Comparison of ENCODE assay signal across 22 mouse cellular contexts in the genomic region with DNA sequence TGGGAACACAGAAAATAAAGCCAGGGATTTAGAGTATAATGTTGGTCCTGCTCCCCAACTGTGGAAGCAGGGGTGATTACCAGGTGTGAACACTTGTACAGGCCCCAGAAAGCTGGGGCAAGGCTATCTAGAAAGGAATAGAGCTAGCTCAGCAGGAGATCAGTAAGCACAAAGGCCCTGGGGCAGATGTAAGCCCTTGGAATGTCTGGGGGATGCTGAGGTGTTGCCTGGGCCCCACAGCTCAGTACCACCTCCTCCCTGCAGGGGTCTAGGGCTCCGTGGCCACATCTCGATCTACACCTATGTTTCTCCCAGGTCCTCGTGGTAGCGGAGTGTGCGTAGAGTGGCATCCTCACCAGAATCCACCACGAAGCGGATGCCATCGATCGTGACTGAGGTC. TPM values are rescaled to one million over a fixed set of nuclear protein-coding genes. Genes with fewer than 3 reads are reported as not detected.
"Had no signal": no experiment of that assay in that cellular context is flagged by ENCODE, and none has a peak within 500 bp of the region (broad histone marks: within the 10 kb centered on the region; RNA-seq: fewer than 3 reads in every experiment).

No protein-coding gene starts in this region.

- H3K27me3 ChIP-seq: lung, embryonic 15.5 days; midbrain, embryonic 12.5 days; neural tube, embryonic 13.5 days; neural tube, embryonic 15.5 days had no signal

- H3K4me3 ChIP-seq: lung, embryonic 15.5 days; midbrain, embryonic 10.5 days; midbrain, embryonic 12.5 days; myocyte; neural tube, embryonic 13.5 days; neural tube, embryonic 15.5 days had no signal

- H3K9ac ChIP-seq: liver, postnatal 0 days; lung, embryonic 15.5 days; midbrain, embryonic 12.5 days; neural tube, embryonic 13.5 days; neural tube, embryonic 15.5 days had no signal

- ATAC-seq: liver, postnatal 0 days; lung, postnatal 0 days; midbrain, embryonic 16.5 days had no signal

- H3K27ac ChIP-seq: lung, embryonic 15.5 days; macrophage; midbrain, embryonic 10.5 days; midbrain, embryonic 12.5 days; neural tube, embryonic 13.5 days; neural tube, embryonic 15.5 days had no signal

- H3K4me2 ChIP-seq: lung, embryonic 15.5 days; midbrain, embryonic 12.5 days; neural tube, embryonic 13.5 days; neural tube, embryonic 15.5 days had no signal

- H3K4me1 ChIP-seq: midbrain, embryonic 10.5 days; midbrain, embryonic 12.5 days; neural tube, embryonic 13.5 days; neural tube, embryonic 15.5 days had no signal

- DNase-seq: liver, postnatal 0 days; lung, adult 2 months; lung, postnatal 14 days; lung, postnatal 36 days; midbrain, embryonic 14.5 days; retina, postnatal 1 day; right cerebral cortex, adult 18-20 months; right cerebral cortex, postnatal 25 days; right cerebral cortex, postnatal 4 days; spleen, adult 18-20 months; thymus, adult 18-20 months; thymus, postnatal 36 days had no signal

- H3K9me3 ChIP-seq: lung, embryonic 15.5 days; midbrain, embryonic 10.5 days; midbrain, embryonic 12.5 days; neural tube, embryonic 13.5 days; neural tube, embryonic 15.5 days had no signal

RNA-seq across cellular contexts. Expression of a gene that starts 30.0 kb away (rescaled TPM):
- polyA plus RNA-seq: midbrain, embryonic 14.5 days; myocyte; neural tube, embryonic 11.5 days had no signal

RNA-seq across cellular contexts. Expression of a gene that starts 45.4 kb away (rescaled TPM):
- polyA plus RNA-seq: myocyte had no signal
